Mouse (Mus musculus): ENCODE data around the gene Ctsf. TPM values are rescaled to one million over a fixed set of nuclear protein-coding genes. Genes with fewer than 3 reads are reported as not detected.
"Not testable (repeated sequence)": the region's sequence is repeated elsewhere in the genome, so short reads cannot be mapped to it uniquely, and the experiment has no call there.

Gene Ctsf
- 261 and 277 TPM in 2 replicates for total RNA-seq (2021)
- long read RNA-seq, experiment 1, transcript Ctsf-201 (14 exons, 1,980 nt), result major isoform, 606 of 708 reads
- long read RNA-seq, experiment 1, transcript Ctsf-211 (13 exons, 2,093 nt), result minor isoform, 13 of 708 reads
- long read RNA-seq, experiment 1, partial matches to known transcripts, result 21 of 708 reads
- long read RNA-seq, experiment 1, other reads (novel, unspliced or antisense), result 65 of 708 reads
- long read RNA-seq, experiment 2, transcript Ctsf-211 (13 exons, 2,093 nt), result minor isoform, 7 of 454 reads
- long read RNA-seq, experiment 2, transcript Ctsf-201 (14 exons, 1,980 nt), result major isoform, 374 of 454 reads
- long read RNA-seq, experiment 2, partial matches to known transcripts, result 18 of 454 reads
- long read RNA-seq, experiment 2, other reads (novel, unspliced or antisense), result 52 of 454 reads

- peak; percentile 97 for DNase-seq
Measured at GRCm38 (mm10) chr19:4854552-4855469, at the start of gene Ctsf. Gene Ctsf (plus strand): TSS chr19:4855130.

- DNase-seq, result no peak
Measured at GRCm38 (mm10) chr19:4810309-4810708, 44.6 kb upstream of the Ctsf start.

GRCm38 (mm10) chr19:4810746-4811062 lies 44.2 kb upstream of the Ctsf start:
- peak; percentile 86 for DNase-seq

GRCm38 (mm10) chr19:4811063-4811908 lies 43.6 kb upstream of the Ctsf start, which contains the start of the genes Gm21992 and Rbm14:
Gene Gm21992 (minus strand): TSS chr19:4811612.
Gene Rbm14 (minus strand): TSS chr19:4811634.
- DNase-seq, result peak; percentile 99

- no peak for DNase-seq
Measured at GRCm38 (mm10) chr19:4811909-4812242, 43.1 kb upstream of the Ctsf start.

GRCm38 (mm10) chr19:4812334-4812949 lies 42.5 kb upstream of the Ctsf start:
- not testable (repeated sequence) for DNase-seq

- peak; percentile 53 for DNase-seq
Measured at GRCm38 (mm10) chr19:4813015-4813414, 41.9 kb upstream of the Ctsf start.

GRCm38 (mm10) chr19:4817182-4817835 lies 37.6 kb upstream of the Ctsf start:
- DNase-seq, result no peak

- peak; percentile 83 for DNase-seq
Measured at GRCm38 (mm10) chr19:4820678-4821303, 34.1 kb upstream of the Ctsf start.

GRCm38 (mm10) chr19:4828444-4829114 lies 26.4 kb upstream of the Ctsf start:
- no peak for DNase-seq

- peak; percentile 85 for DNase-seq
Measured at GRCm38 (mm10) chr19:4829156-4829555, 25.8 kb upstream of the Ctsf start.

- DNase-seq, result peak; percentile 62
Measured at GRCm38 (mm10) chr19:4833977-4834376, 21.0 kb upstream of the Ctsf start.

- DNase-seq, result peak; percentile 37
Measured at GRCm38 (mm10) chr19:4836096-4836495, 18.8 kb upstream of the Ctsf start.

GRCm38 (mm10) chr19:4837049-4837448 lies 17.9 kb upstream of the Ctsf start:
- no peak for DNase-seq

GRCm38 (mm10) chr19:4838526-4839140 lies 16.3 kb upstream of the Ctsf start:
- no peak for DNase-seq

- DNase-seq, result peak; percentile 99
Measured at GRCm38 (mm10) chr19:4839149-4839548, 15.8 kb upstream of the Ctsf start, which contains the start of the genes Ccs and Ccdc87. Gene Ccs (minus strand): TSS chr19:4839332. Gene Ccdc87 (plus strand): TSS chr19:4839366.

- DNase-seq, result no peak
Measured at GRCm38 (mm10) chr19:4840848-4841247, 14.1 kb upstream of the Ctsf start.

- DNase-seq, result no peak
Measured at GRCm38 (mm10) chr19:4842611-4843010, 12.3 kb upstream of the Ctsf start.

GRCm38 (mm10) chr19:4845846-4846245 lies 9.1 kb upstream of the Ctsf start:
- no peak for DNase-seq

Measured in adrenal gland, postnatal 14 days (tissue).